Mouse (Mus musculus): ENCODE measurements around the gene Gm17455. TPM values are rescaled to one million over a fixed set of nuclear protein-coding genes. Genes with fewer than 3 reads are reported as not detected.

The Gm17455 gene
- polyA plus RNA-seq, 1 experiment from 2014 or later: 0.96 TPM

- Histone ChIP-seq H3K9me3 (no peaks in the 10 kb centered on the region), H3K4me3 (no peak overlapping the region), H3K27me3 (replicated peaks; ENCODE audit: low read depth, poor library complexity, severe bottlenecking) (no peaks in the 10 kb centered on the region), H3K27ac (replicated peaks) (peak overlapping the region; percentile 67; the same call in 1 of the 2 replicates), H3K36me3 (replicated peaks) (no peaks in the 10 kb centered on the region), H3K4me1 (peaks cover 17% of the 10 kb centered on the region)
- WGBS: 82% methylated on average over 11 of the region's 11 CpGs
- DNase-seq (ENCODE audit: low spot score): no peak
These were observed 1.2 kb downstream of the Gm17455 start for GRCm38 (mm10) chr10:60400507-60401295.

- H3K27me3 ChIP-seq (replicated peaks; ENCODE audit: low read depth, poor library complexity, severe bottlenecking): peaks cover 16% of the 10 kb centered on the region
- no peaks in the 10 kb centered on the region for H3K9me3 ChIP-seq
- DNase-seq (ENCODE audit: low spot score): no peak
- no peak overlapping the region for H3K4me3 ChIP-seq
- H3K4me1 ChIP-seq: 0 out of 2 replicates have a peak, but pooled peaks cover 3% of the 10 kb centered on the region
- H3K27ac ChIP-seq (replicated peaks): no peak overlapping the region
- no peaks in the 10 kb centered on the region for H3K36me3 ChIP-seq (replicated peaks)
- WGBS: 45% methylated on average over 7 of the region's 7 CpGs
These were observed 6.1 kb downstream of the Gm17455 start for GRCm38 (mm10) chr10:60405460-60406177.

- H3K9me3 ChIP-seq: no peaks in the 10 kb centered on the region
- peak; percentile 78 for DNase-seq (ENCODE audit: low spot score)
- no peak overlapping the region for H3K4me3 ChIP-seq
- peaks cover 26% of the 10 kb centered on the region for H3K27me3 ChIP-seq (replicated peaks; ENCODE audit: low read depth, poor library complexity, severe bottlenecking)
- 5% methylated on average over 5 of the region's 5 CpGs for WGBS
- H3K27ac ChIP-seq (replicated peaks): no peak overlapping the region
- H3K36me3 ChIP-seq (replicated peaks): no peaks in the 10 kb centered on the region
- 0 out of 2 replicates have a peak, but pooled peaks cover 8% of the 10 kb centered on the region for H3K4me1 ChIP-seq
These were observed 8.3 kb downstream of the Gm17455 start for GRCm38 (mm10) chr10:60407831-60408230.

- Histone ChIP-seq H3K4me3 (no peak overlapping the region), H3K27ac (replicated peaks) (no peak overlapping the region), H3K36me3 (replicated peaks) (no peaks in the 10 kb centered on the region), H3K9me3 (no peaks in the 10 kb centered on the region), H3K27me3 (replicated peaks; ENCODE audit: low read depth, poor library complexity, severe bottlenecking) (peaks cover 30% of the 10 kb centered on the region), H3K4me1 (0 out of 2 replicates have a peak, but pooled peaks cover 8% of the 10 kb centered on the region)
- no peak for DNase-seq (ENCODE audit: low spot score)
- 31% methylated on average over 5 of the region's 5 CpGs for WGBS
These were observed 12.3 kb downstream of the Gm17455 start for GRCm38 (mm10) chr10:60411794-60412193.

GRCm38 (mm10) chr10:60413756-60414155 lies 14.2 kb downstream of the Gm17455 start:
- 0 out of 2 replicates have a peak, but pooled peaks cover 8% of the 10 kb centered on the region for H3K4me1 ChIP-seq
- no peaks in the 10 kb centered on the region for H3K9me3 ChIP-seq
- H3K4me3 ChIP-seq: no peak overlapping the region
- no peak overlapping the region for H3K27ac ChIP-seq (replicated peaks)
- H3K36me3 ChIP-seq (replicated peaks): no peaks in the 10 kb centered on the region
- peaks cover 22% of the 10 kb centered on the region; the same call in 1 of the 2 replicates for H3K27me3 ChIP-seq (replicated peaks; ENCODE audit: low read depth, poor library complexity, severe bottlenecking)
- DNase-seq (ENCODE audit: low spot score): no peak
- WGBS: 89% methylated on average over 2 of the region's 2 CpGs

- Histone ChIP-seq H3K9me3 (no peaks in the 10 kb centered on the region), H3K27me3 (replicated peaks; ENCODE audit: low read depth, poor library complexity, severe bottlenecking) (0 out of 2 replicates have a peak, but pooled peaks cover 4% of the 10 kb centered on the region), H3K36me3 (replicated peaks) (no peaks in the 10 kb centered on the region), H3K4me1 (0 out of 2 replicates have a peak, but pooled peaks cover 8% of the 10 kb centered on the region), H3K4me3 (no peak overlapping the region), H3K27ac (replicated peaks) (no peak overlapping the region)
- DNase-seq (ENCODE audit: low spot score): no peak
- WGBS: 87% methylated on average over 2 of the region's 2 CpGs
These were observed 17.5 kb downstream of the Gm17455 start for GRCm38 (mm10) chr10:60417041-60417440.

- Histone ChIP-seq H3K27ac (replicated peaks) (no peak overlapping the region), H3K27me3 (replicated peaks; ENCODE audit: low read depth, poor library complexity, severe bottlenecking) (0 out of 2 replicates have a peak, but pooled peaks cover 1% of the 10 kb centered on the region), H3K36me3 (replicated peaks) (no peaks in the 10 kb centered on the region), H3K4me3 (no peak overlapping the region), H3K9me3 (no peaks in the 10 kb centered on the region), H3K4me1 (no peaks in the 10 kb centered on the region)
- peak; percentile 79 for DNase-seq (ENCODE audit: low spot score)
- WGBS: 16% methylated on average over 3 of the region's 3 CpGs
These were observed 18.6 kb downstream of the Gm17455 start for GRCm38 (mm10) chr10:60418137-60418536.

- Histone ChIP-seq H3K9me3 (no peaks in the 10 kb centered on the region), H3K4me1 (no peaks in the 10 kb centered on the region), H3K27me3 (replicated peaks; ENCODE audit: low read depth, poor library complexity, severe bottlenecking) (no peaks in the 10 kb centered on the region), H3K36me3 (replicated peaks) (no peaks in the 10 kb centered on the region), H3K27ac (replicated peaks) (no peak overlapping the region), H3K4me3 (no peak overlapping the region)
- peak; percentile 19 for DNase-seq (ENCODE audit: low spot score)
- 29% methylated on average over 4 of the region's 4 CpGs for WGBS
These were observed 20.1 kb downstream of the Gm17455 start for GRCm38 (mm10) chr10:60419624-60420023.

GRCm38 (mm10) chr10:60422756-60423155 lies 23.2 kb downstream of the Gm17455 start:
- 66% methylated on average over 7 of the region's 7 CpGs for WGBS
- H3K9me3 ChIP-seq: peaks cover 17% of the 10 kb centered on the region
- no peaks in the 10 kb centered on the region for H3K27me3 ChIP-seq (replicated peaks; ENCODE audit: low read depth, poor library complexity, severe bottlenecking)
- H3K27ac ChIP-seq (replicated peaks): no peak overlapping the region
- no peak overlapping the region for H3K4me3 ChIP-seq
- no peaks in the 10 kb centered on the region for H3K4me1 ChIP-seq
- no peaks in the 10 kb centered on the region for H3K36me3 ChIP-seq (replicated peaks)
- no peak for DNase-seq (ENCODE audit: low spot score)

- H3K4me1 ChIP-seq: peaks cover 6% of the 10 kb centered on the region
- H3K27ac ChIP-seq (replicated peaks): no peak overlapping the region
- no peak for DNase-seq (ENCODE audit: low spot score)
- no peaks in the 10 kb centered on the region for H3K36me3 ChIP-seq (replicated peaks)
- 81% methylated on average over 10 of the region's 10 CpGs for WGBS
- H3K9me3 ChIP-seq: peaks cover 14% of the 10 kb centered on the region
- H3K4me3 ChIP-seq: no peak overlapping the region
- peaks cover 8% of the 10 kb centered on the region; the same call in 1 of the 2 replicates for H3K27me3 ChIP-seq (replicated peaks; ENCODE audit: low read depth, poor library complexity, severe bottlenecking)
These were observed 30.5 kb downstream of the Gm17455 start for GRCm38 (mm10) chr10:60430001-60430400.

GRCm38 (mm10) chr10:60430591-60430990 lies 31.1 kb downstream of the Gm17455 start:
- WGBS: 50% methylated on average over 6 of the region's 6 CpGs
- peaks cover 8% of the 10 kb centered on the region for H3K9me3 ChIP-seq
- no peak overlapping the region for H3K27ac ChIP-seq (replicated peaks)
- no peak for DNase-seq (ENCODE audit: low spot score)
- peaks cover 6% of the 10 kb centered on the region for H3K4me1 ChIP-seq
- no peaks in the 10 kb centered on the region for H3K36me3 ChIP-seq (replicated peaks)
- H3K4me3 ChIP-seq: no peak overlapping the region
- H3K27me3 ChIP-seq (replicated peaks; ENCODE audit: low read depth, poor library complexity, severe bottlenecking): peaks cover 8% of the 10 kb centered on the region; the same call in 1 of the 2 replicates

GRCm38 (mm10) chr10:60432679-60433078 lies 33.2 kb downstream of the Gm17455 start:
- Histone ChIP-seq H3K4me3 (no peak overlapping the region), H3K27me3 (replicated peaks; ENCODE audit: low read depth, poor library complexity, severe bottlenecking) (peaks cover 8% of the 10 kb centered on the region; the same call in 1 of the 2 replicates), H3K27ac (replicated peaks) (no peak overlapping the region), H3K36me3 (replicated peaks) (no peaks in the 10 kb centered on the region), H3K4me1 (peaks cover 6% of the 10 kb centered on the region), H3K9me3 (no peaks in the 10 kb centered on the region)
- WGBS: 27% methylated on average over 4 of the region's 4 CpGs
- no peak for DNase-seq (ENCODE audit: low spot score)

All from embryonic facial prominence, embryonic 10.5 days (tissue).